Mouse (Mus musculus): ENCODE measurements around the gene Eml5. TPM values are rescaled to one million over a fixed set of nuclear protein-coding genes. Genes with fewer than 3 reads are reported as not detected.

The Eml5 gene
- polyA plus RNA-seq, 1 experiment from 2014 or later, result 4.9 TPM

DNA sequence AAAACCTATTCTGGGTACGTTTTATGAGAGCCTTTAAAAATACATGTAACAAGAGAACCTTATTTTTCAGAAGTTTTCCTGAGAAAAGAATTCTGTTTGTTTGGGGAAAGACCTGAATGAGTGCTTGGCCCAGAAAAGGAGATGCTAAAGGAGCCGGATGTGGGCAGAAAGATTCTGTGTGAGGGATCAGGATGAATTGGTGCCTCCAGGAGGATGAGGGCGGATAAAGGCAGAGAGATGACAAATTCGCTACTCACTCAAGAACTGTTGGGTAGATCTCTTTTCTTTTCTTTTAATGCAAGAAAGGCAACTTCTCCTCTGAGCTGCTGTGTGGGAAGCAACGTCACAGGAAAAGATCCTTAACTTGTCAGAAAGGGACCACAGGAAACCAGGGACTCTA is 4.2 kb upstream of the Eml5 start:
- DNase-seq (no peak), ATAC-seq (ENCODE audit: insufficient read depth) (no peak)
- Histone ChIP-seq H3K4me1 (ENCODE audit: insufficient read depth) (no peaks in the 10 kb centered on the region), H3K4me3 (ENCODE audit: low read depth, low read length) (no peak overlapping the region), H3K9ac (no peak overlapping the region), H3K9me3 (ENCODE audit: low read depth, low read length) (no peaks in the 10 kb centered on the region), H3K36me3 (ENCODE audit: insufficient read depth) (no peaks in the 10 kb centered on the region), H3K27me3 (ENCODE audit: insufficient read depth, low read length) (peaks cover under 1% of the 10 kb centered on the region; the same call in 1 of the 2 replicates), H3K4me2 (no peak overlapping the region), H3K27ac (ENCODE audit: low read depth) (no peak overlapping the region)
- 62% methylated on average over 5 of the region's 5 CpGs for WGBS
- no peak for TF ChIP-seq CTCF (IDR thresholded peaks at IDR 0.05; ENCODE audit: low read depth)

DNA sequence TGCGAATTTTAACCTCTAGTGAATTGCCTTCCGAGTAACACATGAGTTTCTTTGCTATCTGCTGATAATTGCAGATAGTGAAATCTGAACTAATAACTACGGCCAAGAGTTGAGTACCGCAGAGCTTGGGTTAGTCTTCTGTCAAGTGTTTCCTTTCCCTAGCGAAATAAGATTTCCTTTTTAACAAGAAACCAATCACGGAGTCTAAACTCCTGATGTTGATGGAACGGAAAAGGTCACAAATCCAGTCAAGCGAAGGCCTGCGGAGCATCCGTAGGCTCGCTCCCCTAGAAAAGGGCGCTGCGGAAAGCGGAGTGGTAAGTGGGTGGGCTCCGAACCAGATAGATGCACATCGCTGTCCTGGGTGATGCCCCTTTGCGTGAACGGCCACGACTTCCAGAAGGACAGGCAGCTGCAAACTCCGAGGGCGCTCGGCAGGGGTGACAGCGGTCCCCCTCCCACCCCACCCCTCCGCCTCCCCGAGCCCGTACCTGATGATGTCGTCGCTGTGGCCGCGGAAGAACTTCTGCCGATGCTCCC is 873 bp downstream of the Eml5 start:
- ATAC-seq (ENCODE audit: insufficient read depth) (peak; percentile 35), DNase-seq (peak; percentile 42)
- TF ChIP-seq CTCF (IDR thresholded peaks at IDR 0.05; ENCODE audit: low read depth), result no peak
- Histone ChIP-seq H3K4me1 (ENCODE audit: insufficient read depth) (no peaks in the 10 kb centered on the region), H3K36me3 (ENCODE audit: insufficient read depth) (no peaks in the 10 kb centered on the region), H3K9me3 (ENCODE audit: low read depth, low read length) (no peaks in the 10 kb centered on the region), H3K4me3 (ENCODE audit: low read depth, low read length) (peak overlapping the region; percentile 75), H3K27ac (ENCODE audit: low read depth) (no peak overlapping the region), H3K9ac (peak overlapping the region; percentile 50; the same call in 1 of the 2 replicates), H3K27me3 (ENCODE audit: insufficient read depth, low read length) (peaks cover 13% of the 10 kb centered on the region; the same call in 1 of the 2 replicates), H3K4me2 (peak overlapping the region; percentile 77)
- WGBS, result 3% methylated on average over 31 of the region's 31 CpGs

DNA sequence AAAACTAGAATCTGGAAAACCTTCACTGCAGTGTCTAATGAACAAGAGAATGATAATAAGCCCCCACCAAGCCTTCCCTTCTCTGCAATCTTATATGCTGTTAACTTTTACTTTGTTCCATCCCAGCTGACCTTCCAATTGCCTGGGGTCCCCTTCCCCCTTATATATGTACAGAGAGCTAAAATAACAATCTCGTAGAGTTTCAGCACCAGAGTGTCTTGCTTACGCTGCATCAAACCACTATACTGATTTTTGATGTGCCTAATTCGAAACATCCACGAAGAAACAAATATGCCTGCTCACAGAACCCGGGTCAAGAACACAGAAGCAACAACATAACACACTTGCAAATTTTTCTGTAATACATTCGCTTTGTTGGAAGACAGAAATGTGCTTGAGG is 1.6 kb downstream of the Eml5 start:
- Histone ChIP-seq H3K27me3 (ENCODE audit: insufficient read depth, low read length) (peaks cover 13% of the 10 kb centered on the region; the same call in 1 of the 2 replicates), H3K4me1 (ENCODE audit: insufficient read depth) (no peaks in the 10 kb centered on the region), H3K27ac (ENCODE audit: low read depth) (no peak overlapping the region), H3K9me3 (ENCODE audit: low read depth, low read length) (no peaks in the 10 kb centered on the region), H3K4me2 (peak overlapping the region; percentile 77; the same call in 1 of the 2 replicates), H3K36me3 (ENCODE audit: insufficient read depth) (no peaks in the 10 kb centered on the region), H3K4me3 (ENCODE audit: low read depth, low read length) (no peak overlapping the region), H3K9ac (no peak overlapping the region)
- WGBS, result 71% methylated on average over 6 of the region's 6 CpGs
- no peak for DNase-seq
- no peak for TF ChIP-seq CTCF (IDR thresholded peaks at IDR 0.05; ENCODE audit: low read depth)
- ATAC-seq (ENCODE audit: insufficient read depth), result no peak

DNA sequence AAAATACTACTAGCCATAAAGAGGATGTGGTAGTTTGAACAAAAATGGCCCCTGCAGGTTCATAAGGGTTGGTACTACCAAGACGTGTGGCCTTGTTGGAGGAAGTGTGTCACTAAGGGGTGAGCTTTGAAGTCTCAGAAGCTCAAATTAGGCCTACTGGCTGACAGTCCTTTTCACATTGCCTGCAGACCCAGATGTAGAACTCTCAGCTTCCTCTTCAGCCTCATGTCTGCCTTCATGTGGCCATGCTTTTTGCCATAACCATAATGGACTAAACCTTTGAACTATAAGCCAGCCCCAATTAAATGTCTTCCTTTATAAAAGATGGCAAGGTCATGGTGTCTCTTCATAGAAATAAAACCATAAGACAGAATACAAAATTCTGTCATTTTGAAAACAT is 4.5 kb downstream of the Eml5 start:
- no peak overlapping the region for H3K4me2 ChIP-seq
- no peak overlapping the region for H3K4me3 ChIP-seq (ENCODE audit: low read depth, low read length)
- no peaks in the 10 kb centered on the region for H3K4me1 ChIP-seq (ENCODE audit: insufficient read depth)
- no peak overlapping the region for H3K27ac ChIP-seq (ENCODE audit: low read depth)
- no peak for DNase-seq
- no peaks in the 10 kb centered on the region for H3K36me3 ChIP-seq (ENCODE audit: insufficient read depth)
- no peak for ATAC-seq (ENCODE audit: insufficient read depth)
- H3K9me3 ChIP-seq (ENCODE audit: low read depth, low read length), result no peaks in the 10 kb centered on the region
- TF ChIP-seq CTCF (IDR thresholded peaks at IDR 0.05; ENCODE audit: low read depth), result no peak
- H3K9ac ChIP-seq, result no peak overlapping the region
- 69% methylated on average over 1 of the region's 1 CpGs for WGBS
- peaks cover 13% of the 10 kb centered on the region; the same call in 1 of the 2 replicates for H3K27me3 ChIP-seq (ENCODE audit: insufficient read depth, low read length)

DNA sequence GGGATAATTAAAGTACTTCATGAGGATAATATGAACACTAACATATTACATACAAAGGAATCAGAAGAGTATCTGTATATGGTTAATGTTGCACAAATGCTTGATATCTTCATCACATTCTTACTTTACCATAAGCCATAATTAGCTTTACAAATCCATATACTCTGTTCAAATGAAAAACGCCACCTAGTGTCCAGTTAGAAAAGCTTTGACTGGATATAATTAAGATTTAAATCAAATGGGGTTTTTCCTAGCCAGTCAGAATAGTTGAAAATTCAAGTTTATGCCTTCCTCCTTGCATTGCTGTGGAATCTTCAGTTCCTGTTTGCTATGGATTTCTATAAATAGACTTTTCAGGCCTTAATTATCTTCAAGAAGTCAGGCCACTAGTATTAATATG is 16.8 kb downstream of the Eml5 start:
- TF ChIP-seq CTCF (IDR thresholded peaks at IDR 0.05; ENCODE audit: low read depth), result peak; percentile 54
- Histone ChIP-seq H3K9me3 (ENCODE audit: low read depth, low read length) (no peaks in the 10 kb centered on the region), H3K4me1 (ENCODE audit: insufficient read depth) (no peaks in the 10 kb centered on the region), H3K27me3 (ENCODE audit: insufficient read depth, low read length) (no peaks in the 10 kb centered on the region), H3K36me3 (ENCODE audit: insufficient read depth) (no peaks in the 10 kb centered on the region), H3K9ac (no peak overlapping the region), H3K4me3 (ENCODE audit: low read depth, low read length) (no peak overlapping the region), H3K4me2 (no peak overlapping the region), H3K27ac (ENCODE audit: low read depth) (no peak overlapping the region)
- 5% methylated on average over 1 of the region's 1 CpGs for WGBS
- DNase-seq (peak; percentile 80), ATAC-seq (ENCODE audit: insufficient read depth) (no peak)

DNA sequence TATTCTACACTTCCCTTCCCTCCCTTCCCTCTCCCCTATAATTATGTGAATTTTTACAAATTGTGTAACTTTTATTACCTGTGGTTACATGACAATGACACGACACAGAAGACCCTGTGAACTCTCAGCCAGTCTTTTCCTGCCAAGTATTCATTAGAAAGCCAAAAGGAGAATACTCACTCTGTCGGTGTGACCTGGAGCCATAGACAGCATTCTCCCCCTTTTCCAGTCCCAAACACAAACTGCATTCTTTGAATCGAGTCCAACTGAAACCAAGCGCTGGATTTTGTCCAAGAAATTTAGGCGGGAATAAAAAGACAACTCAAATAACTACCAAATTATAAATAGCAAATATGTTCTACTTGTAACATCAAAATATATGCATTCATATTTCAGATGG is 19.5 kb downstream of the Eml5 start:
- Histone ChIP-seq H3K4me1 (ENCODE audit: insufficient read depth) (no peaks in the 10 kb centered on the region), H3K4me3 (ENCODE audit: low read depth, low read length) (no peak overlapping the region), H3K27me3 (ENCODE audit: insufficient read depth, low read length) (no peaks in the 10 kb centered on the region), H3K4me2 (no peak overlapping the region), H3K9me3 (ENCODE audit: low read depth, low read length) (no peaks in the 10 kb centered on the region), H3K27ac (ENCODE audit: low read depth) (no peak overlapping the region), H3K9ac (no peak overlapping the region), H3K36me3 (ENCODE audit: insufficient read depth) (no peaks in the 10 kb centered on the region)
- ATAC-seq (ENCODE audit: insufficient read depth) (peak; percentile 92), DNase-seq (peak; percentile 90)
- no peak for TF ChIP-seq CTCF (IDR thresholded peaks at IDR 0.05; ENCODE audit: low read depth)
- 26% methylated on average over 5 of the region's 5 CpGs for WGBS

DNA sequence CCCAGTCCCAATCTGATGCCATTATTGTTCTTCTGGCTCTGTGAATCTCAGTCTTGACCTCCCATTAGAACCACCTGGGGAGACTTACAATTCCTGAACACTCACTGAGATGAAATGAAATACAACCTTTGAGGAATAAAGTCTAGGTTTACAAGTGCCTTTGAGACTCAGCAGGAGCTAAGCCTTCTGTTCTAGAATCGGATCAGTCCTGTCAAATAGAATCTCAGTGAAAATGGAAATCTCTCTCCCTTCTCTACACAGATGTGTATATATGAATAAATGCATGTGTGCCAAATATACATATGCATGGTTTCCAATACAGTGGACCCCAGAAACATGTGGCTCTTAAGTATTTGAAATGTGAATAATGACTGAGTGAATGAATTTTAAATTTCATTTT is 22.6 kb downstream of the Eml5 start:
- TF ChIP-seq CTCF (IDR thresholded peaks at IDR 0.05; ENCODE audit: low read depth), result no peak
- Histone ChIP-seq H3K4me3 (ENCODE audit: low read depth, low read length) (no peak overlapping the region), H3K27ac (ENCODE audit: low read depth) (no peak overlapping the region), H3K9me3 (ENCODE audit: low read depth, low read length) (no peaks in the 10 kb centered on the region), H3K9ac (no peak overlapping the region), H3K4me1 (ENCODE audit: insufficient read depth) (no peaks in the 10 kb centered on the region), H3K36me3 (ENCODE audit: insufficient read depth) (no peaks in the 10 kb centered on the region), H3K27me3 (ENCODE audit: insufficient read depth, low read length) (no peaks in the 10 kb centered on the region), H3K4me2 (no peak overlapping the region)
- DNase-seq (no peak), ATAC-seq (ENCODE audit: insufficient read depth) (no peak)
- 65% methylated on average over 1 of the region's 1 CpGs for WGBS
